In genomic region chr9:95834799-95835198, GRCm38 (mm10) we compare ENCODE assay signal across 20 mouse cellular contexts. TPM values are rescaled to one million over a fixed set of nuclear protein-coding genes. Genes with fewer than 3 reads are reported as not detected.
A peak's percentile ranks its signal among the peaks of the same experiment; 100 is the strongest.
DNase-seq lines count a peak whose midpoint lies in the region; ATAC-seq lines count a peak whose summit lies in the region.
"Had no signal": no experiment of that assay in that cellular context is flagged by ENCODE, and none has a peak within 500 bp of the region (broad histone marks: within the 10 kb centered on the region; RNA-seq: fewer than 3 reads in every experiment).

No protein-coding gene starts in this region.

- no peaks in the 10 kb centered on the region for H3K4me1 ChIP-seq in limb, embryonic 10.5 days
- H3K4me1 ChIP-seq: embryonic facial prominence, embryonic 12.5 days; forebrain, embryonic 15.5 days; heart, embryonic 10.5 days; hindbrain, embryonic 13.5 days had no signal

- H3K4me3 ChIP-seq in limb, embryonic 10.5 days = no peak overlapping the region
- H3K4me3 ChIP-seq: embryonic facial prominence, embryonic 12.5 days; forebrain, embryonic 15.5 days; heart, embryonic 10.5 days; hindbrain, embryonic 13.5 days had no signal

- peak; percentile 46 to 50 for DNase-seq in B cell, adult 2 months
- DNase-seq in splenic B cell, adult 2 months (ENCODE audit: low read depth, low spot score) = peak; percentile 37
- DNase-seq in cerebellum, adult 11 months = no peak
- no peak for DNase-seq in limb, embryonic 10.5 days (ENCODE audit: low spot score)
- DNase-seq in adrenal gland, postnatal 10 days = no peak
- DNase-seq: adrenal gland, postnatal 25 days; cerebellum, adult 8-10 months; gastrocnemius, postnatal 36 days; heart, adult 18-20 months; heart, postnatal 10 days; heart, postnatal 4 days had no signal

- ATAC-seq in activated CD4-positive, CD25-positive, alpha-beta regulatory T cell, adult 4 months = peak; percentile 21
- peak; percentile 12 for ATAC-seq in inflammation-experienced regulatory T-cells, adult 6 months
- ATAC-seq: forebrain, embryonic 15.5 days; hindbrain, postnatal 0 days; intestine, embryonic 16.5 days had no signal

- WGBS in limb, embryonic 10.5 days = 76% methylated on average over 3 of the region's 3 CpGs

- no peaks in the 10 kb centered on the region for H3K36me3 ChIP-seq in splenic B cell, adult 2 months (ENCODE audit: control insufficient read depth, insufficient read depth, low read length, poor library complexity, severe bottlenecking)
- no peaks in the 10 kb centered on the region for H3K36me3 ChIP-seq in limb, embryonic 10.5 days
- H3K36me3 ChIP-seq: embryonic facial prominence, embryonic 12.5 days; forebrain, embryonic 15.5 days; heart, embryonic 10.5 days; hindbrain, embryonic 13.5 days had no signal

- H3K9me3 ChIP-seq in limb, embryonic 10.5 days (replicated peaks) = no peaks in the 10 kb centered on the region
- H3K9me3 ChIP-seq: embryonic facial prominence, embryonic 12.5 days; forebrain, embryonic 15.5 days; heart, embryonic 10.5 days; hindbrain, embryonic 13.5 days had no signal

- no peak overlapping the region for H3K27ac ChIP-seq in limb, embryonic 10.5 days
- H3K27ac ChIP-seq: embryonic facial prominence, embryonic 12.5 days; forebrain, embryonic 15.5 days; heart, embryonic 10.5 days; hindbrain, embryonic 13.5 days; hindbrain, postnatal 0 days had no signal

- no peaks in the 10 kb centered on the region for H3K27me3 ChIP-seq in splenic B cell, adult 2 months (ENCODE audit: control insufficient read depth, insufficient read depth, low read length, poor library complexity, severe bottlenecking)
- H3K27me3 ChIP-seq in limb, embryonic 10.5 days (ENCODE audit: low read depth, poor library complexity, severe bottlenecking) = no peaks in the 10 kb centered on the region
- H3K27me3 ChIP-seq: embryonic facial prominence, embryonic 12.5 days; forebrain, embryonic 15.5 days; hindbrain, embryonic 13.5 days had no signal

RNA-seq across cellular contexts. Expression of gene Pls1, which starts 10.3 kb away (rescaled TPM):
- under 1 TPM; 0.28 to 0.63 TPM for polyA plus RNA-seq in activated CD4-positive, CD25-positive, alpha-beta regulatory T cell, adult 4 months (2017; shearing (Covaris generic))
- 1 to 10 TPM in 1 of 3 experiments, under 1 TPM in 2; 0.41 to 1.1 (median 0.55) TPM for polyA plus RNA-seq in inflammation-experienced regulatory T-cells, adult 6 months (2017; shearing (Covaris generic))
- 2.8 and 2.9 TPM in 2 replicates for polyA plus RNA-seq in limb, embryonic 10.5 days (2016; fragmentation: Nextera tagmentation; extraction: Ambion mirVana)
- total RNA-seq in adrenal gland, postnatal 10 days (2021) = 1 to 10 TPM; 4.2 to 5.2 TPM
- total RNA-seq: gastrocnemius, adult 8-10 months; gastrocnemius, postnatal 36 days had no signal

RNA-seq across cellular contexts. Expression of gene Atr, which starts 22.6 kb away (rescaled TPM):
- 10 to 100 TPM; 18.3 to 23.2 TPM for polyA plus RNA-seq in activated CD4-positive, CD25-positive, alpha-beta regulatory T cell, adult 4 months (2017; shearing (Covaris generic))
- polyA plus RNA-seq in inflammation-experienced regulatory T-cells, adult 6 months (2017; shearing (Covaris generic)) = 10 to 100 TPM; 20.9 to 29.2 (median 26.0) TPM
- 18.7 and 22.6 TPM in 2 replicates for polyA plus RNA-seq in limb, embryonic 10.5 days (2016; fragmentation: Nextera tagmentation; extraction: Ambion mirVana)
- total RNA-seq in adrenal gland, postnatal 10 days (2021) = 10 to 100 TPM; 11.8 to 19.2 TPM

Comparison
In these comparisons a context has a peak if more than half of its experiments do, and no peak if none do; other contexts are left out.
1. DNase-seq: peak in B cell, adult 2 months (2 of 2) and splenic B cell, adult 2 months (single experiment); none in cerebellum, adult 11 months (single experiment), limb, embryonic 10.5 days (single experiment) and adrenal gland, postnatal 10 days (single experiment).